Mouse (Mus musculus): ENCODE data around the gene Wwox.

Wwox gene

DNA sequence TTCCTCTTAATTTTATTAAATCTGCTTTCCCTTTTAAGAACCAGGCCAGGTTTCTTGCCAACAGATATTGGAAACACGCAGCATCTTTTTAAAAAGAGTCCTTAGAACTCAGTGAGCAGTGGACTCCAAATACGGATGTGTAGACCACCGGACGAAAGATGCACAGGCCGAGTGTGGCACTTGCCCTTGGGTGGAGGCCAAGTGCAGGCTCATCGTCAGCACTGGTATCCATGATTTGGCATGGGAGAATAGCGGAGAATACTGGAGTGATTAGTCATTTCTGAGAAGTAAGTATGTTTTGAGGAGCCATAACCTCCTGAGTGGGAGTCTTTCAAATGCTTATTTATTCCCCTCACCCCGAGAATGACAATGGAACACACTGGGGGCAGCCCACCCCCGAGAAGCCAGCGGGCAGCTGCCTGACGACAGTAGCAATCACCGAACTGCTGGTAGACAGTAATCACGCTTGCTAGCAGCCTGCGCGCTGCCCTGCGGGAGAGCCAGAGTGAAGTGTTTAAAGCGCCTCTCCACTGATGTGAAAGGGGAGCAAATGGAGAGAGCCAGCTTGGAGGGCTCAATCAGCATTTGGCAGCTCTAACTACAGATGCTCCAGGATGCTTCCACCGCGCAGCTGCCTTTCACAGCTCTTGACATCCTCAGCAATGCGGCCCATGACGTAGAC is 29.2 kb downstream of the Wwox start:
- no peak for DNase-seq (ENCODE audit: low spot score)

DNA sequence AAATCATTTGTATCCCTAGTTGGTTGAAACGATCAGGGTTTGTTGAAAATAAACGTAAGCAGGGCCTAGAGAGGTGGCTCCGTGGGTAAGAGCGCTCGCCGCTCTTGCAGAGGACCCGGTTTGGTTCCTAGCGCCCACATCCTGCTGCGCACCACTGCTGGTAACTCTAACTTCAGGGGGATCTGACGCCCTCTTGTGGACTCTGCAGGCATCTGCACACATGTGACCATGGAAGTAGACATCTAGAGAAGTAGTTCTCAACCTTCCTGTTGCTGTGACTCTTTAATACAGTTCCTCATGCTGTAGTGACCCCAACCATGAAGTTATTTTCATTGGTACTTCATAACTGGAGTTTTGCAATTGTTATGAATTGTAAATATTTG is 29.7 kb downstream of the Wwox start:
- no peak for DNase-seq (ENCODE audit: low spot score)

DNA sequence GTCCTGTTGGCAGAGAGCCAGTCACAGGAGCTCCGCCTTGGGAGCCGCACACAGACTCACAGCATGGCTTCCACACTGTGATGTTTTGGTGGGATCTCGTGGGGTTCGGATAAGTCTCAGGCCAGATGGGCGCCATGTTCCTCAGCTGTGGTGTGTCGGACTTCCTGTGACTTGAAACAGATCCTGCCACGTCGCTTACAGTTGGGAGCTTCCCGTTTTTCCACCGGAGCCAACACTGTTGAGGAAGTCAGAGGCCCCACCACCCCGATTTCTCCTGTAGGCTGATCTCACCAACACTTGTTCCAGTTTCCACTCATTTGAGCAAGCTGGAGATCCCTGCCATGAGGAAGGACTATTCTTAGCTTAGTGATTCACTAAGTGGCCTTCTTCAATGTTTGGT is 34.1 kb downstream of the Wwox start:
- DNase-seq (ENCODE audit: low spot score) = no peak

DNA sequence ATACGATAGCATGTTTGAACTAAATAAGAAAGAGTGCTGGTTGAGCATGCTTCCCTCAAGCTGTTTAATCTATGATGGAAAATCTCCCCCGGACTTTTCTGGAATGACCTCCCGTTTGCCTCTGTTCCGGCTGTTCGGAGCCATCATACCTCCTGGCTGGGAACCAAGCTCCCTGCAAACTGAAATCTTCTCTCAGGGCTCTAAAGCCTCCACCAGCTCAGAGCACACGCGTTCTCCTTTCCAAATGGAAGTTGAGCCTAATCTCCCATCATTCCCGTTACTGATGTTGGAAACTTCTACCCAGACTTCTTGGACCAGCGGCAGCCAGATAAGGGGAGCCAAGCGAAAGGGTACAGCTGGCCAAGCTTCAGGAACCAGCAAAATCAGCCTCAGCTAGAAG is 37.5 kb downstream of the Wwox start:
- no peak for DNase-seq (ENCODE audit: low spot score)

DNA sequence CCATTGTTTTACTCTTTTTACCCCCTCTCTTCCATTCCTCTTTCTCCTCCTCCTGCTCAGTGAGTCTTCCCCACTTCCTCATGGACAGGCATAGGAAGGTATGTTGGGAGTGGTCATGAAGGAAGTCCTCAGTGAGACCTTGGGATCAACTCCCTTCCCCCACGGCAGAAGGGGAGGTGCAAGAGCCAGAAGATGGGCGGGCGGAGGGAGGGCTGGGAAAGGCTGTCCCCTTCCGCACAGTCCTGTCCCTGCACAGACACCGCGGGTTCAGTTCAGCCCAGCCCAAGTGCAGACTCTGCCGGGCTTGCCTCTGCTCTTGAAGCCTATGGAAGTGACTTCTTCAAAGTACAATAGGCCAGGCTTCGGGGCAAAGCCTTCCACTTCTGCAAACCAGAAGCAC is 38.3 kb downstream of the Wwox start:
- no peak for DNase-seq (ENCODE audit: low spot score)

DNA sequence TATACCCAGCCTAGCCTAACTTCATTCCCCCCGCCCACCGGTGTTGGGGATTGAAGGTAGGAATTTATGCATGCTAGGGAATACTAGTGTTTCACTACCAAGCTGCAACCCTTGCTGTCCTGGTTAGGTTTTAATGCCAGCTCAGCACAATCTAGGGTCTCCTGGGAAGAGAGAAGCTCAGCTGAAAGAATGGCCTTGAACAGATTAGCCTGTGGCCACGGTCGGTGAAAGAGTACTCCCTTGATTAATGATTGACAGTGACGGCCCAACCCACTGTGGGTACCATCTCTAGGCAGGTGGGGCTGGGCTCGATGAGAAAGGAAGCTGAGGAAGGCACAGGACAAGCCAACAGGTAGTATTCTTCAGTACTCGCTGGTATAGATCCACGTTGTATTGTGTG is 40.3 kb downstream of the Wwox start:
- DNase-seq (ENCODE audit: low spot score) = no peak

DNA sequence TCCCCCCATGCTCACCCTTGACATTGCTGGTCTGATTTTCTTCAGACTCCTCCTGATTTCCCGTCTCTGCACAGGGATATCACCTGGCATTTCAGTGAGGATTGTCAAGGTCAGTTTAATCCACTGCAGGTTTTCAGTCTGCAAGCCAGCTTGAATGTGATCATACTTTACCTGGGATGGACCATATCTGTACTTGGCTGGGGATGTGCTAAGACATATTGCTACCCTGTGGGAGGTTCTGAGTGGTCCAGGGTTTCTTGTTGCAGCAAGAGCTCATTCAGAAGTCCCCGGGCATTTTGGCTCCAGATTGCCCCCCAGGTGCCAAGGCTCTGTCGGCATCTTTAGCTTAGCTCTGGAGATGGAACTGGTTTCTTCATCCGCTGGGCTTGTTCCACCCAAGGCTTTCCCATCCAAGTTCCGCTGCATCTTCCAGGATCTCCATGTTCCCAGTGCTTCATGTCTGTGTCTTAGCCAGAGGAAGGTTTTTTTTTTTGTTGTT is 52.3 kb downstream of the Wwox start:
- DNase-seq (ENCODE audit: low spot score) = no peak

DNA sequence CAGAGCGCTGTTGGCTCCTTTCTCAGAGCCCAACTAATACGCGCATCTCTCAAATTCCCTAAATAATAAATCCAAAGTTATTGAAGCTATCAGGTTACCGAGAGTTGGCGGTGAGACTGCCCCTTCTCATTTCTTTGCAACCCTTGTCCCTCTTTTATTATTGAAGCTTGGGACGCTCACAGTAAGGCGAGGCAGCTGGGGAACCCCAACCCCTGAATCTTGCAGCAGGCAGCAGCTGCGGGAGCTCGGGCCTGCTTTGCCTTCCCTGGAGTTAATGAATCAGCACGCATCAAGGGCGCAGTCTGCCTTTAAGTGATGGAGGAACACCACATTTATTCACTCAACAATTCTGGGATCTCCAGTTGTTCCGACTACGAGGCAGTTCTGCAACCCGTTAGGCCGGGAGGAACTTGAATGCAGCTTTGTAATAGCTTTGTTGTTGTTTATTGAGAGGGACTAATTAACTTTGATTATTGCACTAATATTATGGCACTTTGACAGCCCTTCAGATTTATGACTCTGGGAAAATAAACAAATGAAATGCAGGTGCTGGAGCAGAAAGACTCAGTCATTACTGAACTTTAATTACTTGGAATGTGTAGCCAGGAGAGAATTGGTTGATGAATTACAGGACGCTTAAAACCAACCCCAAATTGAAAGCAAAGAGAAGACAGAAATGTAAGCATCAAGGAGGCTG is 60.1 kb downstream of the Wwox start:
- DNase-seq (ENCODE audit: low spot score) = no peak

DNA sequence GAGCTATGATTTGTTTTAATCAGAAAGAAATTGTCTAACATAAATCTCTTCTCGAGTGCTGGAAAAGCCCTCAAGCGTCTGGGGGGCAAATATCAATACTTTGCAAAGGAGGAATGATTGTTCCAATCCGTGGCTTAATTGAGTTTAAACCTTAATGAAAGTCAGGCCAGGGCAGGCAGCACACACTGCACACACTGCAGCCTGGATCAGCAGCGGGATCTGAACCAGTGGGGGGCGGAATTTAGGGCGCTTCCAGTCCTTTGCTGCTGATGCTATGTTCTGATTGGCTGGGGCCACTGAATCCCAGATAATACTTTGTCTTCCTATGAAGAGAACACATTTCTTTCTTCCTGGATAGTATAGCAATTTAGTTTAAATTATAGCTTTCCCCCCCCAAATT is 62.5 kb downstream of the Wwox start:
- DNase-seq (ENCODE audit: low spot score) = no peak

DNA sequence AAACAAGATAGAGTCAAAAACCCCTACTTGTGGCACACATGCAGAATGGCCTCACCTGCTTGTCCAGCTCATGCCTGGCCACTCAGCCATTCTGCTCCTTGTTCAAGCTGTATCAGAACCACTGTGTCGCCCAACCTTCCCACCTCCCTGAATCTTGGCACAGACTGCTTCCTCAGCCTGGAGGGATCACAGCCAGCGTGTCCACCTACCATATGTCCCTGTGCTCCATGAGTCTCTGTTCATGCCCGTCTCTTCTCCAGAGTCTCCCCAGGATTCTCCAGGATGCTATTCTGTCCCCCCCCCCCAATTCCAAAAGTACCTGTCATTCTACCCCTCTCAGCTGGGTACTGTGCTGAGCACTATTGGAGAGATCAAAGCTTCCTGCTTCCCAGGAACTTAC is 63.7 kb downstream of the Wwox start:
- no peak for DNase-seq (ENCODE audit: low spot score)

DNA sequence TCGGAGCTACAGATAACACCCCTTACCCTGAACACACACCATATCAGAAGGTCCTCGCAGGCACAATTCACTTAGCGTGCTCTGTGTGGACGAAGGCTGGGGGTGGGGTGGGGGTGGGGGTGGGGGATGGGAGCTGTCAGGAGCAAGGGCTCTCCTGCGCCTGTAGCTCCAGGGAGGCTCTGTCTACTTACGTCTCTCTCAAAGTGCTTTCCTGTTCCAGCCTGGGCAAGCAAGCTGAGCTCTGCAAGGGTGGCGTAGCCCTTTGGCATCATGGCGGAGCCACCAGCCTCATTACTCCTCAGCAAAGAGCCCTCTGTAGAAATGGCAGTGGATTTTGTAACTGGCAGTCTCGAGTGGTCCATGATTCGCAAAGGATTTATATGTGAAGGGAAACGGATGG is 65.4 kb downstream of the Wwox start:
- no peak for DNase-seq (ENCODE audit: low spot score)

DNA sequence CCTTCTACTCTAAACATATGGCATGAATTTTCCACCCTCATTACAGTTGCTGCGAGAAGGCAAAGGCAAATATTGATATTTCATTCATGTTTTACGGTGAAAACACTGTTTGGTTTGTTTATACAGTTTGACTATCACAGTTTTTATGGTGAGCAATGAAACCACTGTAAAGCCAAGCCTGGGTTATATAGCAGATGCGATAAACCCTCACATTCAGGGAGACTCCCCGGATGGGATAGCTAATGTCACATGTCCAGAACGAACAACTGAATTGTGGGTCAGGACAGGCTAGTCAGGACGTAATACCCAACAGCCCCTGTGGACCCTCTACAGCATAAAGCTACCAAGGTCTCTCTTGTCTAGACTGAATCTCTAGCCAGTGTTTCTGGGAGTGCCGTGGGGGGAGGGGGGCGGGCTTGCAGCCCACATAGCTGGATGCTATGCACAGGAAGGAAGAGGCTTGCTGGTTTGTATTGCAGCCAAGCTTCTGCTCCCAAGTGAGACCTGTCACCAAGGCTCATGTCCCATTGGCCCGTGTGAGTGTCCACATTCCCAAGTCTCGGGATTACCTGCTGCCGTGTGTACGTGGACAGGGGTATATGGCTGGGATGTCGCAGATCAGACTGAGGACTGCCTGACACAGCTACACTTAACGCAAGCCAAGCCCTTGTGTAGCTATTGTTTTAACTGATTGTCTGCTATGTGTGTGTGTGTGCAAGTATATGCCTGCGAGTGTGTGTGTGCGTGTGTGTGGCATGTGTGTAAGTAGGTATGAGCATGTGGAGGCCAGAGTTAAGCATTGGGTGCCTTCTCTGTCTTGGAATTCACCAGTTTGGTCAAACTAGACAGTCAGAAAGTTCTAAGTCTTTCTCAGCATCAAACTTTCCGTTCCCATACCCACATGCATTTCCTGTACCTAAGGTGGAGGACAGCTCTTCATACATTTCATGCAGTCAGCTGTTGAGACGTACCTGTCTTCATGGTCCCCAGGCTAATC is 66.2 kb downstream of the Wwox start:
- DNase-seq (ENCODE audit: low spot score) = no peak

DNA sequence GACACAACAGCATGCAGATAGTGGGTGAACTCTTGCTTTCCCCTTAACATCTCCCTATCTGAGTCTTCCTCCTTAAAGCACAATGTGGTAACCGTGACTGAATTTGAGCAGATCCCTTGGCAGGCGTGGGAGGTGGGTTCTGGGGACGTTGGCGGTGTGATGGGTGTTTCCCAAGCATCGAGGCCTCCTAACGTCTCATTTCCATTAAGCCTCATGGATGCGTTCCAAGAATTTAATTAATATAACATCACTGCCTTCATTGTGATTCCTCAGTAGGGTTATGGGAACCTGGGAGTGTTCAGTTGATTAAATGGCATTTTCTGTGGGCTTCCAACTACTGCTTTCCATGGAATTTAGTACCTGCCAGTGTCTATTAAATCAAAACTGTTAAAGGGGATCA is 67.9 kb downstream of the Wwox start:
- no peak for DNase-seq (ENCODE audit: low spot score)

DNA sequence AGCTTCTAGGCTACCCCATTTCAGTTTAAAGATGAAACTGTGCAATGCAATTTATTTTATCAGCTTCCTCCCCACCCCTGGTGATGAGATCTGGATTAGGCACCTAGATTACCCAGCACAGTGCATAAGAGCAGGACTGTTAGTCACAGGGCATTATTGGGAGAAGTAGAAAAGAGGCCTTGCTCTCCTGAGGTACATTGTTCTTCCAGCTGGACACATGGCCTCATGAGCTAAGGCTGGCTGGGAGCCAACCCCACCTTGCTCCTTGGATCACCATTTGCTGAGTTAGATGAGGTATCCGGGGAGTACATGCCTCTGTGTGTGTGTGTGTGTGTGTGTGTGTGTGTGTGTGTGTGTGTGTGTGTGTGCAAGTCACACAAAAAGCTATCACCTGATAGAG is 70.8 kb downstream of the Wwox start:
- no peak for DNase-seq (ENCODE audit: low spot score)

DNA sequence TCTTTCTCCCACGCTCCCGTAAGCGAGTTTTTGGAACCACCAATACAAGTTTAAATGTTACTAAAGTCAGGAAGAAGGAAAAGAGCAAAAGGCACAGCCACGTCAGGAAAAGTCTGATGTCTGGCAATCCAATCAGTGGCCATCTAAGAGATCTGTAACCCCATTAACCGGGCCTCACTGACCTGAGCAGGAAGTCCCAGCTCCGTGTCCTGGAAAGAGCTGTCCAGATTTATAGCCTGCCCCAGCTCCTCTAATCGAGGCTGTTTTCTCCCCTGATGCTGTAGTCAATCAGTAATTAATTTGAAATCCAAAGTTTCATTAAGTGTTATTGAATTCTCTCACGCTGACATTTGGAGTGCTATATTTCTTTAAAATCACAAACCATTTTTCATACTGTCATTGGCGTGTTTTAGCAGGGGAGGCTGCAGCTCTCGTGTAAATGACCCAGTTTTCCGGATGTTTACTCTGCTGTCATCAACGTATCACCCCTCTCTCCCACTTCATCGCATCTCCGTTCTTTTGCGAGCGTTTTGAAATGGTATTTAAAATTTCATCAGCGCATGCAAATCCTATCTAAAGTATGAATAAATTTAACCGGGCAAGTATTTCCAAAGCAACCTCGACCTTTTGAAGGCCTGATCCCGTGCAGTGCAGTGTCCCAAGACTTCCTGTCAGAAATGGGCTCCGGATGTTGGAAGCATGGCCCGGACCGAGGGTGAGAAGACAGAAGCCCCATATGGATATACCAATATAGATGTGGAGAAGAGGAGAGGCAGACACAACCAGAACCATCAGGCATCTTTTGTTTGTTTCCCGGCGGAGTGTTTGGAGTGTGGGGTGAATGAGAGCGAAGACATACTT is 72.8 kb downstream of the Wwox start:
- no peak for DNase-seq (ENCODE audit: low spot score)

DNA sequence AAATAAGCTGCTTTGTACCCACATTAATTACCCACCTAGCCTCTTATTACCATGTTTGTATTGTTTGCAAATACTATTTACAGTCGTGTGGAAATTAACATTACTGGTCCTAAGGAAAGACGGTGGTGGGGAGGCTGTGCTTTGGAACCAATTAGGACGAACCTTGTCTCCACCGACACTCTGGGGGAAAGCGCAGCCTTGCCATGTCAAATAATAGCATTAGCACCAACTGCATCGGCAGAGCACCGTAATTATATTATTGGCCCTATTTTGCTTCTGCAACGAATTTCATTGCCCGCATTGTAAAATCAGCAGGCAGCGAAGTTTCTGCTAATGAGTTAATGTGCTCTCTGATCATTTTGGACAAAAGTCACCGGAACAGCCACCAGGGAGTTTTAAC is 75.2 kb downstream of the Wwox start:
- no peak for DNase-seq (ENCODE audit: low spot score)

DNA sequence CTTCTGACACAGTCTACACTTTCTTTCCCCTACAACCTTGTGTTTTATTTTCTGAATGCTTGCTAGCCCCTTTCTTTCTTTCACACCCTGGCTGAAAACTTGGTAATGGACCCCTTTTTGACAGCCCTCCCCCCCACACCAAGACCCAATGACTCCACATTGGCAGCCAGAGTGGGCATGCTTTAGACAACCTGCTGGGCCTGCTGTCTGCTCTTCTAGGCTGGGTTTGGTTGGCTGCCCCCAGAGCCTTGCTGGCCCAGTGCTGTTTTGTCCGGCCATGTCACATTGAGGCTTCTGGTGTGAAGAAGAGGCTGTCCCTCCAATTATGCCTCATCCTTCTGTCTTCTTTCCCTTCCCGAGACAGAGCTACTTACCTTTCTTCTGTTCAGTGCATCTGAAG is 83.6 kb downstream of the Wwox start:
- no peak for DNase-seq (ENCODE audit: low spot score)

DNA sequence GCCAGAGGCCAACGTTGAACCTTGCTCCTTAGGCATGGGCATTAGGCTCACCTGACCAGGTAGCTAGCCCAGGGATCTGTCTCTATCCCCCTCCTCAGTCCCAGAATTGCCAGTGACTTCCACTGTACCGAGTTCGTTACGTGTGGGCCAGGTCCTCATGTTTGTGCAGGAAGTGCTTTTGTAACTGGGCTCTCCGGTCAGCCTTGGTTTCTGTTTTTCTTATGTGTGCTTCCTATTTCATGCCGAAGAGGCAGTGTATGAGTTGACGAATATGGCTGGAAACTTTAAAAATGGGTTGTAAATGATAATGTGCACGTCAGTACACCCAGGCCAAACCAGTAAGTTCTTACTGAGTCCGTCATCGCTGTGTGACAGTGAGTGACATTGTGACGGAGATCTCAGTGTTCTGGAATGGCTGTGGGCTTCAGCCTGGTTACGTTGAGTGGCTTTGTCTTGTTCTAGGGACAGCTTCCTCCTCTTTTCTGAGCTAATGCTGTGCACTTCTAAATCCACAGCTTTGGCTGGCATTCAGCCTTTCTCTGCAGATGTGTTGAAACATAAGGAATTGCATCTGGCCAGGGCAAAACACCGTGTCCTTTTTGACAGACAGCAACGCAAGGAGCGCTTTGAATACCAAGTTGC is 87.3 kb downstream of the Wwox start:
- DNase-seq (ENCODE audit: low spot score) = no peak

DNA sequence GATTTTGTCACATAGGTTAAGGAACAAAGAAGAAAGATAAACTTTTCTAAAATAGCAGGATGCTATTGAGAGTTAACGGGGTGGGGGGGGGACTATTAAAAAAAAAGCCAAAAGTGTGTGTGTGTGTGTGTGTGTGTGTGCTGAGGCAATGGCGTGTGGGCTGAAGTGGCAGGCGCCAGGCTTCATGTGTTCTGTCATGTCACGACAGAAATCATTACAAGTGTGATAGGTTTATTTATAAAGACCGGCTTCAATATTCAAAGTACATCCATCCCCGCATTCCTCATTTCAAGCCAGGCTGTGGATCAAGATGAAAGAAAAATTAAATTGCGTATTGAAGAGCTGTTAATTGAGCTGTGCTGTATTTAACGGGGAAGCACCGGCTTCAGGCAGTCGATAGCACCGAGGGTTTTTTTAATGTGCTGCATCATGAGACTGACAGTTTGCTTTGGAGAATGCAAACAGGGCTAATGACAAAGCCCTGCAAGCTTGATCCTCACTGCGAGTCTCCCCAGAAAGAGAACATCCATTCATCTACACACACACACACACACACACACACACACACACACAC is 88.3 kb downstream of the Wwox start:
- no peak for DNase-seq (ENCODE audit: low spot score)

DNA sequence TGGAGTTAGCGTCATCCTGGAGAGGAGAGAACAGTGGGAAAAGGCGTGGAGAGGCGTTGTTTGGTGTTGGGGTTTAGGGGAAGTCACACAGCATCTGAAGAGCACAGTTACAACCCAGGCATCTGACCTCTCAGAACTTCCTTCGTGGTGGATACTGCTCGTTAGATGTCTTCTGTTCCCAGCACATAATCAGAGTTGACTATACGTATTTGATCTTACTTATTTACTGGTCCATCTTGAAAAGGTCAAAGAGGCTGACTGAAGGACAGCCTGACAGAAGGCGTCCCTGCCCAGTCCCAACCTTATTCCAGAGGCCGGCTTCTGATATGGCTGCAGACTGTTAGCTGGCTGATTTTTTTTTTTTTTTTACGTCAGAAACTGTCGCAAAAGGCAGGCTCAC is 90.1 kb downstream of the Wwox start:
- no peak for DNase-seq (ENCODE audit: low spot score)

DNA sequence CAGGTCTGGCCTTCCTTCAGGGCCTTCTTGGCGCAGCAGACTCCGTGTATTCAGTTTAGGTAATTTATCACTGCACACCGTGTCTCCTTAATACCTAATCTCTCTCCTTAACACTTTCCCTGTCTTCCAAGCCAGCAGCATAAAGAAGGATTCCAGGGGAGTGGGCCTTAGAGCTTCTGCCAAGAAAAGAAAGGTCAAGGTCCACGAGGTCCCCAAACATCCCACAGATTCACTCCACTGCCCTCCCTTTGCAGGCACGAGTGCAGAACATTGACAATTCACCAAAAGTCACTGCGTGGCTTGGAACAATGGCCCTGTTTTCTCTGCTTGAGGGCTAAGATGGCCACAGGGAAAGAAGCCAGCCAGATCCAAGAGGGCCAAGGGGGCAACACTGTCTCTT is 96.7 kb downstream of the Wwox start:
- DNase-seq (ENCODE audit: low spot score) = no peak

Data from embryo, embryonic 10 days (tissue).